Mouse (Mus musculus) liver, embryonic 12.5 days (tissue): ENCODE data around the gene 1700067P10Rik. TPM values are rescaled to one million over a fixed set of nuclear protein-coding genes. Genes with fewer than 3 reads are reported as not detected.
A peak's percentile ranks its signal among the peaks of the same experiment; 100 is the strongest.

Experiments used
- ATAC-seq: fragments of 200-750 bp; cut with Nextera tagmentation; 2 replicates; pipeline ENCODE4 v1.8.0; 2017; ENCODE audit warnings: moderate number of reproducible peaks, mild to moderate bottlenecking, moderate library complexity
- H3K27ac ChIP-seq: fragments of 300-500 bp; sonication (generic); 2 replicates; pipeline ENCODE4 v1.5.1; 2016; ENCODE audit warnings: mild to moderate bottlenecking
- H3K27me3 ChIP-seq: fragments of 300-500 bp; sonication (generic); replicated peaks from 2 replicates; pipeline ENCODE4 v1.6.1; 2016; ENCODE audit warnings: mild to moderate bottlenecking, moderate library complexity
- H3K36me3 ChIP-seq: fragments of 300-500 bp; sonication (generic); 2 replicates; pipeline ENCODE4 v1.6.1; 2016; ENCODE audit warnings: mild to moderate bottlenecking, moderate library complexity
- H3K4me1 ChIP-seq: fragments of 300-500 bp; sonication (generic); 2 replicates; pipeline ENCODE4 v1.6.1; 2016
- H3K4me2 ChIP-seq: fragments of 300-500 bp; sonication (generic); 2 replicates; pipeline ENCODE4 v1.6.1; 2016; ENCODE audit warnings: mild to moderate bottlenecking, moderate library complexity
- H3K4me3 ChIP-seq: fragments of 300-500 bp; sonication (generic); 2 replicates; pipeline ENCODE4 v1.5.1; 2016; ENCODE audit warnings: mild to moderate bottlenecking, moderate library complexity
- H3K9ac ChIP-seq: fragments of 300-500 bp; sonication (generic); 2 replicates; pipeline ENCODE4 v1.6.1; 2016; ENCODE audit warnings: mild to moderate bottlenecking, moderate library complexity
- H3K9me3 ChIP-seq: fragments of 300-500 bp; sonication (generic); replicated peaks from 2 replicates; pipeline ENCODE4 v1.6.1; 2016; ENCODE audit warnings: mild to moderate bottlenecking, moderate library complexity
- WGBS: fragments of 180-500 bp; shearing (Covaris S2); methylation state at CpG from one replicate; pipeline ENCODE4 v1.1.7; 2016; ENCODE audit not compliant: insufficient replicate concordance; 5-methylcytosine and 5-hydroxymethylcytosine counted together
- polyA plus RNA-seq: library from polyadenylated mRNA; unstranded; fragments of >200 nt; fragmentation: Nextera tagmentation; extraction: Ambion mirVana; gene quantifications from 2 replicates; pipeline ENCODE4 v1.2.1, GENCODE M21; 2016

The 1700067P10Rik gene
- polyA plus RNA-seq, 1 experiment from 2014 or later = not detected

DNA sequence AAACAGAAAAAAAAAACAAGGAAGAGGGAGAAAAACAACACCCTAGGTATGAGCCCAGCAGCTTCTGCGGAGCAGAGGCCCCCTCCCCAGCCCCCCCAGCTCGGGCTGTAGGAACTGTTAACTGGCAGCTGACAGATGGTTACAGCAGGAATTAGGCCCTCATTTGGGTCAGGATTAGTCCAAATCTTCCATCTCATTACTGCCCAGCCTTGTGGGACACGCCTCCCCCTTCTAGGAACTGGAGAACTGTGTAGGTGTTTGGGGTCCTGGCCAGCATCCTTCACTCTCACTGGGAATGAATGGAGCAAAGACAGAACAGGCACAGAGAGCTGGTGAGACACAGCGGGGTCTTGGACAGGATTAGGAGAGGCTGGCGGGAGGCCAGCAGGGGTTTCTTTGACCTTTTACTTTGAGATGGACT is 24.0 kb upstream of the 1700067P10Rik start:
- no peaks in the 10 kb centered on the region for H3K4me1 ChIP-seq
- no peaks in the 10 kb centered on the region for H3K36me3 ChIP-seq
- no peak overlapping the region for H3K27ac ChIP-seq
- H3K4me3 ChIP-seq = no peak overlapping the region
- WGBS = 40% methylated on average over 5 of the region's 5 CpGs
- H3K4me2 ChIP-seq = no peak overlapping the region
- no peaks in the 10 kb centered on the region for H3K9me3 ChIP-seq
- ATAC-seq = no peak
- H3K27me3 ChIP-seq = peaks cover 23% of the 10 kb centered on the region
- H3K9ac ChIP-seq = no peak overlapping the region

DNA sequence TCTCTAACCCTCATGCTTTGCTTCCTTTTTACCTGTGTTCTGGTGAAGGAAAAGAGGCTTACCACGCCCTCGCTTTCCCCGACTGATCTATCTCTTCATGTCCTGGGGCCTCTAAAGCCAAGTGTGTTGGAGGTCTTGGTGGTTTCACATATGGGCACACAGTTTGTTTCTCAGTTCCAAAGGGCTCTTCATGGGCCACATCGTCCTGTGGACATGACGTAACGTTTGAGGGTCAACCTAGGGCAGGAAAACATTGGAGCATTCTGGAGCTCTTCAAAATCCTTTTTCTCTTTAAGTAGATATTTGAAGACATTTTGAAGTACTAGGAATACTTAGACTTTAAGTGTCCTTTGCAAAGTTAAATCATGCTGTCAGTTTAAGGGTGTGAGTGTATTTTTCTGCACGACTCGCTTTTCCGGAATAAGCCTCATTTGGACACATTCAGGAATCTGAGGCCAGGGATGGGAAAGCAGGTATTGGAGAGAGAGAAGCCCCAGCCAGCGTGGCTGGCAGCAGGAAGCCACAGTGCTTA is 22.0 kb upstream of the 1700067P10Rik start:
- H3K9me3 ChIP-seq = no peaks in the 10 kb centered on the region
- 58% methylated on average over 10 of the region's 10 CpGs for WGBS

GRCm38 (mm10) chr17:48067729-48068128 is 21.4 kb upstream of the 1700067P10Rik start:
- ATAC-seq = no peak
- Histone ChIP-seq H3K36me3 (no peaks in the 10 kb centered on the region), H3K4me3 (no peak overlapping the region), H3K4me2 (no peak overlapping the region), H3K27me3 (peaks cover 23% of the 10 kb centered on the region), H3K9me3 (no peaks in the 10 kb centered on the region), H3K4me1 (no peaks in the 10 kb centered on the region), H3K9ac (no peak overlapping the region), H3K27ac (no peak overlapping the region)
- 32% methylated on average over 5 of the region's 5 CpGs for WGBS

More for the DNA sequence above, 22.0 kb upstream of the 1700067P10Rik start:
- Histone ChIP-seq H3K27ac (no peak overlapping the region), H3K9ac (no peak overlapping the region), H3K4me1 (no peaks in the 10 kb centered on the region), H3K27me3 (peaks cover 23% of the 10 kb centered on the region), H3K36me3 (no peaks in the 10 kb centered on the region), H3K4me3 (no peak overlapping the region), H3K4me2 (no peak overlapping the region)
- no peak for ATAC-seq

DNA sequence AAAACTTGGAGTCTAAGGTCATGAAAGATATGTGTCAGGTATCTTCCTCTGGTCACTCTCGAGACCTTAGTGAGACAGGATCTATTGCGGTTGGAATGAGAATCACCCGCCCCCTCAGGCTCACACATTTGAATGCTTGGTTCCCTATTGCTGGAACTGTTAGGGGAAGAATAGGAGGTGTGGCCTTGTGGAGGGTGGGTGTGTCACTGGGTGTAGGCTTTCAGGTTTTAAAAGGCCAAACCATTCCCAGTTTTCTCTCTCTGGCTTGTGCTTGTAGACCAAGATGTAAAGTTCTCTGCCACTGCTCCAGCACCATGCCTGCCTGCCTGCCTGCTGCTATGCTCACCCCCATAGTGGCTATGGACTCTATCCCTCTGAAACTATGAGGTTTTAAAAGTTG is 8.5 kb upstream of the 1700067P10Rik start:
- Histone ChIP-seq H3K27ac (no peak overlapping the region), H3K9ac (no peak overlapping the region), H3K27me3 (peaks cover 5% of the 10 kb centered on the region; the same call in 1 of the 2 replicates), H3K36me3 (no peaks in the 10 kb centered on the region), H3K4me3 (no peak overlapping the region), H3K9me3 (no peaks in the 10 kb centered on the region), H3K4me2 (no peak overlapping the region), H3K4me1 (no peaks in the 10 kb centered on the region)
- ATAC-seq = no peak
- WGBS = 36% methylated on average over 3 of the region's 3 CpGs

DNA sequence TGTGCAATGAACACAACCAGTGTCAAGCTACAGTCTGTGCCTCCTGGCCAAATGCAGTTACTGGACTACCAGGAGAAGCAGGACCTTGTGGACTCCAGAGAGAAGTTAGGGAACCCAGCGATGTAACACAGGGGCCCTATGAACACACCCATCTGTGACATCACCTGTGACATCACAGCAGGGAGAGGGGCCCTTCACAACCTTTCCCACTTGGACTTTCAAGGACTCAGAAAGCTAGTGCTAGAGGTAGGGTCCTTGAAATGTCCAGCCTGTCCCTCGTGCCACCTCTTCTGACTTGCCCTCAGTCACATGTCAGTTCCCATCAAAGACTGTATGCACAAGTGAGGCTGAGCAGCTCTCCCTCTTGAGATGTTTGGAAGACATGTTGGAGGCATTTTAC is 327 bp downstream of the 1700067P10Rik start:
- WGBS = 40% methylated on average over 2 of the region's 2 CpGs
- Histone ChIP-seq H3K27ac (no peak overlapping the region), H3K4me2 (no peak overlapping the region), H3K36me3 (no peaks in the 10 kb centered on the region), H3K9me3 (peaks cover 3% of the 10 kb centered on the region; the same call in 1 of the 2 replicates), H3K27me3 (peaks cover 24% of the 10 kb centered on the region), H3K4me1 (no peaks in the 10 kb centered on the region), H3K9ac (no peak overlapping the region), H3K4me3 (no peak overlapping the region)
- no peak for ATAC-seq

- H3K9me3 ChIP-seq = peaks cover 3% of the 10 kb centered on the region; the same call in 1 of the 2 replicates
- H3K4me1 ChIP-seq = no peaks in the 10 kb centered on the region
- peaks cover 32% of the 10 kb centered on the region for H3K27me3 ChIP-seq
- no peak overlapping the region for H3K27ac ChIP-seq
- WGBS = 73% methylated on average over 12 of the region's 12 CpGs
- ATAC-seq = no peak
- H3K9ac ChIP-seq = no peak overlapping the region
- H3K4me3 ChIP-seq = no peak overlapping the region
- no peak overlapping the region for H3K4me2 ChIP-seq
- no peaks in the 10 kb centered on the region for H3K36me3 ChIP-seq
These were observed 1.2 kb downstream of the 1700067P10Rik start for GRCm38 (mm10) chr17:48090305-48090704.

- H3K4me3 ChIP-seq = no peak overlapping the region
- H3K36me3 ChIP-seq = no peaks in the 10 kb centered on the region
- WGBS = 61% methylated on average over 5 of the region's 5 CpGs
- peaks cover 3% of the 10 kb centered on the region; the same call in 1 of the 2 replicates for H3K9me3 ChIP-seq
- H3K27me3 ChIP-seq = peaks cover 63% of the 10 kb centered on the region
- H3K4me1 ChIP-seq = peaks cover 13% of the 10 kb centered on the region
- no peak overlapping the region for H3K27ac ChIP-seq
- no peak overlapping the region for H3K4me2 ChIP-seq
- H3K9ac ChIP-seq = no peak overlapping the region
- ATAC-seq = no peak
These were observed 4.2 kb downstream of the 1700067P10Rik start for GRCm38 (mm10) chr17:48093286-48093817.

DNA sequence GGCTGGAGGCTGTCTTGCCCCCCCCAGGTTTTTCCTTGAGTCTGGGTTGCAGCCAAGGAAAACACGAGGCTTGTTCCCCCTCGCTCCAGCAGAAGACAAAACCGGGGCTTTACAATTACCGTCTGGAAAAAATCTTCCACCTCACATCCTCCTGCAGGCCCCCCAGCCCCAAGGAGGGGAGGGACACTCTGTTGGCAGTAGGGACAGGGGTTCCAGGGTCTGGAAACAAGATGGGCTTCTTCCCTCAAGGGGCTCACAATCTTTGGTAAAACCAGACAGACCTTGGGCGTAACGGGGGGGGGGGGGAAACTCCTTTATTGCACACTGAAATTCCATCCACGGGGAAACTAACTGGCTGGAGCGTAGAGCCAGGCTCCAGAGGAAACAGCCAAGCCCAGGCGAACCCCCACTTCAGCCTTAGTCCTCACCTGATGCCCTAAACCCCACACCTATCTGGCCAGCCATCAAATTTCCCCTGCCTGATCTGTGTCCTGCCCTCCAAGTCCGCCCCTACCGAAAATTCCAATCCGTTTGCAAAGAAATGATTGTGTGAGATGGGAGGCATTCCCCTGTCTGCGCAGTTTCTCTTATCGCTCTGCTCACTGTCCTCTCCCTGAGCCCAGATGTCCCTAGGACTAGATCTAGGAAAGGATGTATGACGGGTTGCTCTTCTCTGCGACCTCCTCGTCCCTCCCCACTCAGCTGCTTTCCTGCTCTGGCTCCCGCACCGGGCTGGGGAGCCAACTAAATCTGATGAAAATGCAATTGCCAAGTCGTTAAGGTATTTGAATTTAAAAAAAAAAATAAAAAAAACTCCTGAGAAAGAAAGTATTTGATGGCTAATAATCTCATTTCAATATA is 5.9 kb downstream of the 1700067P10Rik start:
- H3K4me3 ChIP-seq = no peak overlapping the region
- H3K9ac ChIP-seq = no peak overlapping the region
- 5% methylated on average over 19 of the region's 20 CpGs for WGBS
- no peaks in the 10 kb centered on the region for H3K36me3 ChIP-seq
- H3K27ac ChIP-seq = no peak overlapping the region
- peaks cover 3% of the 10 kb centered on the region; the same call in 1 of the 2 replicates for H3K9me3 ChIP-seq
- H3K4me1 ChIP-seq = peaks cover 22% of the 10 kb centered on the region
- ATAC-seq = no peak
- peaks cover 80% of the 10 kb centered on the region for H3K27me3 ChIP-seq
- H3K4me2 ChIP-seq = no peak overlapping the region

DNA sequence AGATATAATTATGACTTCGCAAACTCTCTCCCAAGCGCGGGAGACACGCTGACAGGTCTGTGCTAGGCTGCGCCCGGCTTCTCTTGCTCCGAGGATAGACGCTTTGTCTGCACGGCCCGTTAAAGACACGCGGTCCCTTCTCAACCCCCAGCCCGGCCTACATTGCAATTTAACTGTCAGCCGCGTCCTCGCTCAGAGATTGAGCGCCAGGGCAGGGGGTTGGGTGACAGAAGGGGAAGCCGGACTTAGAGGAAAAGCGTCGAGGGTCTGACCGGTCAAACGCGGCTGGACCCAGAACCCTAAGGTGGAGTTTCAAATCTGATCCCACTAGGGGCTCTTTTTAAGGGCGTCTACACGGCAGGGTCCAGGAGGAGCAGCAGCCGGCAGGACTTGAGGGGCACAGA is 6.6 kb downstream of the 1700067P10Rik start:
- no peaks in the 10 kb centered on the region for H3K36me3 ChIP-seq
- under 1% methylated on average over 26 of the region's 26 CpGs for WGBS
- peaks cover 25% of the 10 kb centered on the region for H3K4me1 ChIP-seq
- peaks cover 82% of the 10 kb centered on the region for H3K27me3 ChIP-seq
- peak overlapping the region; percentile 15; the same call in 1 of the 2 replicates for H3K4me2 ChIP-seq
- ATAC-seq = no peak
- no peak overlapping the region for H3K9ac ChIP-seq
- H3K4me3 ChIP-seq = no peak overlapping the region
- peaks cover 3% of the 10 kb centered on the region; the same call in 1 of the 2 replicates for H3K9me3 ChIP-seq
- no peak overlapping the region for H3K27ac ChIP-seq

- no peak overlapping the region for H3K27ac ChIP-seq
- WGBS = 7% methylated on average over 17 of the region's 17 CpGs
- no peak for ATAC-seq
- H3K4me2 ChIP-seq = peak overlapping the region; percentile 53; the same call in 1 of the 2 replicates
- 0 out of 2 replicates have a peak overlapping the region, but pooled peaks have one; percentile 10 for H3K4me3 ChIP-seq
- H3K27me3 ChIP-seq = peaks cover 82% of the 10 kb centered on the region
- no peak overlapping the region for H3K9ac ChIP-seq
- no peaks in the 10 kb centered on the region for H3K36me3 ChIP-seq
- H3K9me3 ChIP-seq = peaks cover 3% of the 10 kb centered on the region; the same call in 1 of the 2 replicates
- H3K4me1 ChIP-seq = peaks cover 25% of the 10 kb centered on the region
These were observed 7.2 kb downstream of the 1700067P10Rik start for GRCm38 (mm10) chr17:48096321-48096720.

- Histone ChIP-seq H3K27me3 (peaks cover 83% of the 10 kb centered on the region), H3K4me3 (peak overlapping the region; percentile 21), H3K36me3 (no peaks in the 10 kb centered on the region), H3K9me3 (peaks cover 3% of the 10 kb centered on the region; the same call in 1 of the 2 replicates), H3K9ac (no peak overlapping the region), H3K4me1 (peaks cover 25% of the 10 kb centered on the region), H3K4me2 (peak overlapping the region; percentile 53), H3K27ac (peak overlapping the region; percentile 67)
- 2% methylated on average over 40 of the region's 41 CpGs for WGBS
- ATAC-seq = no peak; the same call in 1 of the 2 replicates
These were observed 8.1 kb downstream of the 1700067P10Rik start for GRCm38 (mm10) chr17:48097011-48097742.
